Mouse (Mus musculus) forebrain, embryonic 14.5 days (tissue): ENCODE measurements at regions not wholly inside any gene's neighbourhood (a gene's known extent, or its start where the extent isn't known, plus 50 kb on each side); places are given as distances from the start of the nearest gene placed in this dataset.

Source experiments
- ATAC-seq: fragments of 200-750 bp; cut with Nextera tagmentation; 2 replicates; pipeline ENCODE4 v1.8.0; 2017; ENCODE audit warnings: mild to moderate bottlenecking, moderate library complexity
- DNase-seq: peaks from one replicate; pipeline ENCODE4 v3.0.0-alpha.2; 2015; ENCODE audit warnings: low spot score
- H3K27ac ChIP-seq: fragments of 300-500 bp; sonication (generic); 2 replicates; pipeline ENCODE4 v1.5.1; 2014; ENCODE audit warnings: low read depth, mild to moderate bottlenecking, control low read depth, low read length, moderate library complexity
- H3K27me3 ChIP-seq: fragments of 300-500 bp; sonication (generic); replicated peaks from 2 replicates; pipeline ENCODE4 v1.6.1; 2014; ENCODE audit warnings: low read length, control low read depth, mixed read lengths; ENCODE audit not compliant: control insufficient read depth, insufficient read depth
- H3K36me3 ChIP-seq: fragments of 300-500 bp; sonication (generic); 2 replicates; pipeline ENCODE4 v1.6.1; 2014; ENCODE audit warnings: low read length, control low read depth; ENCODE audit not compliant: control insufficient read depth, insufficient read depth
- H3K4me1 ChIP-seq: fragments of 300-500 bp; sonication (generic); 2 replicates; pipeline ENCODE4 v1.6.1; 2014; ENCODE audit warnings: antibody characterized with exemption, low read length, control low read depth; ENCODE audit not compliant: control insufficient read depth, insufficient read depth
- H3K4me2 ChIP-seq: fragments of 300-500 bp; sonication (generic); 2 replicates; pipeline ENCODE4 v1.6.1; 2014; ENCODE audit warnings: mild to moderate bottlenecking, control low read depth, low read length
- H3K4me3 ChIP-seq: fragments of 300-500 bp; sonication (generic); 2 replicates; pipeline ENCODE4 v1.5.1; 2014; ENCODE audit warnings: low read depth, low read length, control low read depth
- H3K9ac ChIP-seq: fragments of 300-500 bp; sonication (generic); 2 replicates; pipeline ENCODE4 v1.6.1; 2014; ENCODE audit warnings: mild to moderate bottlenecking, low read length, control low read depth, moderate library complexity
- H3K9me3 ChIP-seq: fragments of 300-500 bp; sonication (generic); replicated peaks from 2 replicates; pipeline ENCODE4 v1.6.1; 2016; ENCODE audit warnings: low read length, control low read depth, mixed read lengths; ENCODE audit not compliant: control insufficient read depth
- WGBS: fragments of 180-500 bp; shearing (Covaris S2); extraction: QIAGEN DNeasy Blood & Tissue Kit; methylation state at CpG from one replicate; pipeline ENCODE4 v1.1.7; 2014; 5-methylcytosine and 5-hydroxymethylcytosine counted together

- ATAC-seq, result no peak
- 83% methylated on average over 2 of the region's 2 CpGs for WGBS
- Histone ChIP-seq H3K27me3 (no peaks in the 10 kb centered on the region), H3K4me3 (no peak overlapping the region), H3K27ac (no peak overlapping the region), H3K36me3 (no peaks in the 10 kb centered on the region), H3K9me3 (no peaks in the 10 kb centered on the region), H3K4me2 (no peak overlapping the region), H3K4me1 (no peaks in the 10 kb centered on the region; the same call in 1 of the 2 replicates), H3K9ac (no peak overlapping the region)
- no peak for DNase-seq
These were observed 56.5 kb upstream of the Armc3 start for GRCm38 (mm10) chr2:19142586-19142985.

- 86% methylated on average over 3 of the region's 3 CpGs for WGBS
- Histone ChIP-seq H3K36me3 (no peaks in the 10 kb centered on the region), H3K27ac (no peak overlapping the region), H3K4me2 (no peak overlapping the region), H3K9me3 (no peaks in the 10 kb centered on the region), H3K27me3 (no peaks in the 10 kb centered on the region), H3K4me3 (no peak overlapping the region), H3K9ac (no peak overlapping the region), H3K4me1 (no peaks in the 10 kb centered on the region; the same call in 1 of the 2 replicates)
- ATAC-seq (no peak), DNase-seq (no peak)
These were observed 53.7 kb upstream of the Armc3 start for GRCm38 (mm10) chr2:19145412-19145811.

- ATAC-seq (peak; percentile 62; the same call in 1 of the 2 replicates), DNase-seq (no peak)
- no peaks in the 10 kb centered on the region for H3K27me3 ChIP-seq
- H3K27ac ChIP-seq, result no peak overlapping the region
- no peak overlapping the region for H3K4me2 ChIP-seq
- H3K36me3 ChIP-seq, result no peaks in the 10 kb centered on the region
- no peaks in the 10 kb centered on the region; the same call in 1 of the 2 replicates for H3K4me1 ChIP-seq
- 64% methylated on average over 2 of the region's 2 CpGs for WGBS
- H3K9me3 ChIP-seq, result no peaks in the 10 kb centered on the region
- no peak overlapping the region for H3K9ac ChIP-seq
- H3K4me3 ChIP-seq, result no peak overlapping the region
These were observed 53.2 kb upstream of the Armc3 start for GRCm38 (mm10) chr2:19145881-19146280.

GRCm38 (mm10) chr2:19146289-19146688 is 52.8 kb upstream of the Armc3 start:
- Histone ChIP-seq H3K4me2 (no peak overlapping the region), H3K36me3 (no peaks in the 10 kb centered on the region), H3K9ac (no peak overlapping the region), H3K27me3 (no peaks in the 10 kb centered on the region), H3K4me3 (no peak overlapping the region), H3K27ac (no peak overlapping the region), H3K9me3 (no peaks in the 10 kb centered on the region), H3K4me1 (no peaks in the 10 kb centered on the region; the same call in 1 of the 2 replicates)
- ATAC-seq (no peak), DNase-seq (no peak)
- WGBS, result 58% methylated on average over 6 of the region's 6 CpGs

- peak; percentile 68 for ATAC-seq
- H3K4me1 ChIP-seq, result no peaks in the 10 kb centered on the region; the same call in 1 of the 2 replicates
- H3K27me3 ChIP-seq, result no peaks in the 10 kb centered on the region
- DNase-seq, result peak; percentile 29
- WGBS, result 39% methylated on average over 5 of the region's 5 CpGs
- no peak overlapping the region for H3K27ac ChIP-seq
- H3K9ac ChIP-seq, result no peak overlapping the region
- no peaks in the 10 kb centered on the region for H3K9me3 ChIP-seq
- H3K4me3 ChIP-seq, result no peak overlapping the region
- H3K4me2 ChIP-seq, result no peak overlapping the region
- no peaks in the 10 kb centered on the region for H3K36me3 ChIP-seq
These were observed 50.3 kb upstream of the Armc3 start for GRCm38 (mm10) chr2:19148812-19149211.
